Mouse (Mus musculus): ENCODE data around the gene Ccnd2. TPM values are rescaled to one million over a fixed set of nuclear protein-coding genes. Genes with fewer than 3 reads are reported as not detected.

Ccnd2 gene
- total RNA-seq, 2 experiments from 2014 or later: 97.7 to 97.9 TPM

Other genes with a start within 250 kb of the Ccnd2 start
- under 1 TPM; 0.43 to 0.48 TPM for gene Dyrk4, start 230.4 kb downstream of the Ccnd2 start, total RNA-seq (2021)
- 1 to 10 TPM; 2.5 to 3.1 TPM for gene Rad51ap1, start 212.6 kb downstream of the Ccnd2 start, total RNA-seq (2021)
- gene D6Wsu163e, start 212.2 kb downstream of the Ccnd2 start, total RNA-seq (2021): 10 to 100 TPM; 42.8 to 44.5 TPM
- gene Fgf6, start 136.6 kb downstream of the Ccnd2 start, total RNA-seq (2021): not detected
- under 1 TPM; 0.32 to 0.71 TPM for gene Fgf23, start 79.3 kb downstream of the Ccnd2 start, total RNA-seq (2021)
- 10 to 100 TPM; 23.6 to 25.9 TPM for gene Tigar, start 42.6 kb downstream of the Ccnd2 start, total RNA-seq (2021)